Mouse (Mus musculus): Measurements from ENCODE around the gene P2rx7.

DNA sequence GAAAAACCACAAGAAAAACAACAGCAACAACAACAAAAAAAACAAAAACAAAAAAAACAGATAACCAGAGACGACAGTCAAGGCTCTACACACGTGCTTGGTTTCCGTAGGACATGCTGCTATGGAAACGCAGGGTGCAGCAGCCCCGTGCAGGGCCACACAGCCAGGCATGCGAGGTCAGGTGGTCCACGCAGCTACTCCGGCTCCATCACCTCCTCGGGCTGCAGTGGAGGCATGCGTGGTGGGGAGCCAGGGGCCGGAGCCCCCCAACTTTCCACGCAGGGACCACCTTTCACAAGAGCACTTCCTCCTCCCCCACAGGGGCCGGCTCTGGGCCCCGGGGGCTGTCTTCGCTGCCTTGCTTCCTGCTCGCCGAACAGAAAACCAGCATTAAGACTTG, 90.2 kb downstream of the P2rx7 start:
- no peak for TF ChIP-seq POLR2A (IDR thresholded peaks at IDR 0.05; ENCODE audit: insufficient read length, low read depth)
- TF ChIP-seq TCF12 (IDR thresholded peaks at IDR 0.05; ENCODE audit: insufficient read depth, poor library complexity, severe bottlenecking), result no peak
- no peak for TF ChIP-seq TCF3 (IDR thresholded peaks at IDR 0.05; ENCODE audit: insufficient read length, low read depth)
- no peak for TF ChIP-seq SRF (IDR thresholded peaks at IDR 0.05; ENCODE audit: control insufficient read depth, insufficient read length, low read depth)
- TF ChIP-seq MAX (IDR thresholded peaks at IDR 0.05; ENCODE audit: low read depth), result no peak
- TF ChIP-seq E2F4 (IDR thresholded peaks at IDR 0.05; ENCODE audit: insufficient read depth), result no peak
- no peak for TF ChIP-seq USF1 (IDR thresholded peaks at IDR 0.05; ENCODE audit: low read depth)
- TF ChIP-seq MYOG (IDR thresholded peaks at IDR 0.05; ENCODE audit: control insufficient read depth in 1 of 3, insufficient read depth in 1 of 3, insufficient read length in 2 of 3, low read depth in 2 of 3), result no peak
- TF ChIP-seq POLR2AphosphoS2 (IDR thresholded peaks at IDR 0.05; ENCODE audit: insufficient read length, low read depth), result no peak
- no peak for TF ChIP-seq MYOD1 (IDR thresholded peaks at IDR 0.05; ENCODE audit: control insufficient read depth in 1 of 3, insufficient read length in 2 of 3, low read depth in 2 of 3)
- no peak for TF ChIP-seq CEBPB (IDR thresholded peaks at IDR 0.05; ENCODE audit: insufficient read depth, poor library complexity, severe bottlenecking)
- TF ChIP-seq REST (IDR thresholded peaks at IDR 0.05; ENCODE audit: insufficient read depth, insufficient read length), result no peak

Data from myocyte (in vitro differentiated cells).